Mouse (Mus musculus) E14TG2a.4 (cell line): ENCODE data around the gene Ubl3.

Source experiments
- H3K27me3 ChIP-seq: 2 replicates; pipeline ENCODE4 v1.6.1; 2014; ENCODE audit warnings: low read length, control low read depth; ENCODE audit not compliant: insufficient read depth
- H3K36me3 ChIP-seq: 2 replicates; pipeline ENCODE4 v1.6.1; 2014; ENCODE audit warnings: low read length, control low read depth; ENCODE audit not compliant: insufficient read depth
- H3K4me1 ChIP-seq: replicated peaks from 2 replicates; pipeline ENCODE4 v1.6.1; 2014; ENCODE audit warnings: low read depth, low read length, control low read depth
- H3K4me3 ChIP-seq: replicated peaks from 2 replicates; pipeline ENCODE4 v1.5.1; 2014; ENCODE audit warnings: mild to moderate bottlenecking, low read length
- H3K9me3 ChIP-seq: 2 replicates; pipeline ENCODE4 v1.6.1; 2014; ENCODE audit warnings: low read length, control low read depth
- CTCF ChIP-seq: conservative IDR thresholded peaks from 2 replicates; pipeline ENCODE4 v1.5.1; 2014; ENCODE audit warnings: low read length
- NANOG ChIP-seq: IDR thresholded peaks from 2 replicates; pipeline ENCODE4 v1.6.1; 2014; ENCODE audit warnings: borderline replicate concordance, low read length, mixed read lengths
- POU5F1 ChIP-seq: IDR thresholded peaks from 2 replicates; pipeline ENCODE4 v1.6.1; 2014; ENCODE audit warnings: low read length, borderline replicate concordance

Gene Ubl3

DNA sequence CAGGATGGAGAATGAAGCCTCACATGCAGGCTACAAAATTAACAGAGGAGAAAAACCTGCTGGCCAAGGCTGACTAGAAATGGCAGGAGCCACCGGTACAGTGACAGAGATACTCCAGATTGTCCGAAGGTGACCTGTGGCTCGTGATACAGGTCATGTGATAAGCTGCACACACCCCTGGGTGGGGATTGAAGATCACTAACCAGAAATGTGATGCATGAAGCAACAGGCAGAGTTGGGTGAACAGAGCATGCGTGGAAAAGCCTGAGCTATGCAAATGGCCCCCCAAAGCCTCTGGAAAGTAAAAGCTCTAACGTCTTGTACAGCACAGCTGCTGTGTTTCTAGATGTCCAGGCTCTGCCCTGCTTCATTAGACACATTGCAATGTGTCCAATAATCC is 3.9 kb upstream of the Ubl3 start:
- TF ChIP-seq POU5F1 (no peak), NANOG (no peak), CTCF (no peak)

DNA sequence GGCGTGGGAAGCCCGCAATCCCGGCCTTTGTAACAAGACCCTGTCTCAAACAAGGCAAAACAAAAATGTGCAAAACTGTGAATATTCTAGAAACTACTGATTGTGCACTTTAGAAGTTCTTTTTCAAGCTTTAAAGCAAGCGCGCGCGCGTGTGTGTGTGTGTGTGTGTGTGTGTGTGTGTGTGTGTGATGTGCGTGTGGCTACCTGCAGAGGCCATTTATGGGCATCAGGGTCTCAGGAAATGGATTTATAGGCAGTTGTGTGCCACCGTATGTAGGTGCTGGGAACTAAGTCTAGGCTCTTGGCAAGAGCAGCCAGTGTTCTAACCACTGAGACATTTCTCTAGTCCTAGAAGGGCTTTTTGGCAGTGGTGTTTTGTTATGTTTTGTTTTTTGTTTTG is 2.6 kb upstream of the Ubl3 start:
- Histone ChIP-seq H3K36me3 (no peaks in the 10 kb centered on the region), H3K4me1 (peaks cover 55% of the 10 kb centered on the region), H3K27me3 (no peaks in the 10 kb centered on the region), H3K4me3 (peak overlapping the region; percentile 60), H3K9me3 (no peaks in the 10 kb centered on the region)
- no peak for TF ChIP-seq CTCF
- no peak for TF ChIP-seq POU5F1
- TF ChIP-seq NANOG = no peak

More for the DNA sequence above, 3.9 kb upstream of the Ubl3 start:
- Histone ChIP-seq H3K27me3 (no peaks in the 10 kb centered on the region; the same call in 1 of the 2 replicates), H3K9me3 (no peaks in the 10 kb centered on the region), H3K4me1 (peaks cover 59% of the 10 kb centered on the region), H3K36me3 (no peaks in the 10 kb centered on the region), H3K4me3 (no peak overlapping the region)

DNA sequence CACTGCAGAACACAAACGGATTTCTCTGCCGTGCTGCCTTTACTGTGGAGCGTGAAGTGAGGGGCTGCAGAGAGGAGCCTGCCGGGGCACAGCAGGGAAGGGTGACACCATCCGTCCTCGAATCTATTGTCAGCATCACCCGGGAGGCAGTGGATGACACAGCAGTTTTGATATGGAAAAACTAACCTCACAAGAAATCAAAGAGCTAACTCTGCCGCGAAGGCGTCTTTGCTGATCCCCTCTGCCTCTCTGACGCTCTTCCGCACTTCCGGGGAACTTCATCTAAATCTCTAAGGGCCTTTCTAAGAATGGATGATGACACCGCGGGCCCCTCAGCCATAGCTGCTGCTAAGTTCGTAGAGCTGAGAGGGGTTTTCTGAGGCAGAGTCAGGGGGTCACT is 2.1 kb upstream of the Ubl3 start:
- Histone ChIP-seq H3K36me3 (no peaks in the 10 kb centered on the region), H3K4me3 (peak overlapping the region; percentile 60), H3K4me1 (peaks cover 55% of the 10 kb centered on the region), H3K9me3 (no peaks in the 10 kb centered on the region), H3K27me3 (no peaks in the 10 kb centered on the region)
- TF ChIP-seq POU5F1 (no peak), CTCF (no peak), NANOG (no peak)

- H3K9me3 ChIP-seq = no peaks in the 10 kb centered on the region
- no peaks in the 10 kb centered on the region for H3K27me3 ChIP-seq
- H3K4me1 ChIP-seq = peaks cover 57% of the 10 kb centered on the region
- H3K4me3 ChIP-seq = peak overlapping the region; percentile 60
- TF ChIP-seq POU5F1 (no peak), CTCF (no peak), NANOG (no peak)
- H3K36me3 ChIP-seq = no peaks in the 10 kb centered on the region
Measured at GRCm38 (mm10) chr5:148554242-148554641, 1.7 kb upstream of the Ubl3 start.

DNA sequence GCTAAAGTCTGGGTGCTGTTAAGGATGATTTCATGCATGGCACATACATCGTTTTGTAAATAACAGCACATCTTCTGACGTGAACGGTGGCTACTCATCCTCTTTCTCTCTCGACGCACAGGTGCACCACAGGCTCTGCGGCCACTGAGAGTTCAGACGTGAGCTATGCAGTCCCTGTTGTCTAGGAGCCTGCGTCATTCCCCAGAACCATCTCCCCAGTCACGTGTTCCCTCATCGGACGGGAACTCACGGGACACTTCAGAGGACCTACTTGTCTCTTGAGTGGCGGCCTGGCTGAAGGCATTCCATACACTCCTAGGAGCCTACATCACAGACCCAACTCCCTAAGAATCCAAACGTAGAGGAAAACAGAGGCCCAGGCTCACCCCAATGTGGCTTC is 1.1 kb upstream of the Ubl3 start:
- H3K9me3 ChIP-seq = no peaks in the 10 kb centered on the region
- no peak for TF ChIP-seq CTCF
- no peak for TF ChIP-seq POU5F1
- TF ChIP-seq NANOG = no peak
- H3K4me1 ChIP-seq = peaks cover 54% of the 10 kb centered on the region
- peak overlapping the region; percentile 60 for H3K4me3 ChIP-seq
- no peaks in the 10 kb centered on the region for H3K36me3 ChIP-seq
- no peaks in the 10 kb centered on the region for H3K27me3 ChIP-seq

DNA sequence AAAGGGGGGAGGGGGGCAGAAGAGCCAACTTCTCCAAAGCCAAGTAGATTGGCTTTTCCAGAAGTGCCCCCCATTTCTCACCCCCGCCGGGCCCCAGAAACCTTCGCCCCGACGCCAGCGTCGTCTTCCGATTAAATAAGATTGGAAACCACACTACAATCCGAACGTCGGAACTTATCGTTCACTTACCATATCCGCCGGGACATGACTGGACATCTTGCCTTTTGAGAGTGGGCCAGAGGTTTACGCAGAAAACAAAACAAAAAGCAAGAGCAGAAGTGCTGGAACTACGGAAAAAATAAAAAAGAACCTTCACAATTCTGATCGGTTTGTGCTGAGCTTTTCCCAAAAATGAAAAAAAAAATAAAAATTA is 839 bp downstream of the Ubl3 start:
- Histone ChIP-seq H3K4me1 (peaks cover 66% of the 10 kb centered on the region), H3K36me3 (no peaks in the 10 kb centered on the region), H3K4me3 (peak overlapping the region; percentile 85), H3K27me3 (no peaks in the 10 kb centered on the region), H3K9me3 (no peaks in the 10 kb centered on the region)
- no peak for TF ChIP-seq POU5F1
- TF ChIP-seq NANOG = no peak
- TF ChIP-seq CTCF = no peak

DNA sequence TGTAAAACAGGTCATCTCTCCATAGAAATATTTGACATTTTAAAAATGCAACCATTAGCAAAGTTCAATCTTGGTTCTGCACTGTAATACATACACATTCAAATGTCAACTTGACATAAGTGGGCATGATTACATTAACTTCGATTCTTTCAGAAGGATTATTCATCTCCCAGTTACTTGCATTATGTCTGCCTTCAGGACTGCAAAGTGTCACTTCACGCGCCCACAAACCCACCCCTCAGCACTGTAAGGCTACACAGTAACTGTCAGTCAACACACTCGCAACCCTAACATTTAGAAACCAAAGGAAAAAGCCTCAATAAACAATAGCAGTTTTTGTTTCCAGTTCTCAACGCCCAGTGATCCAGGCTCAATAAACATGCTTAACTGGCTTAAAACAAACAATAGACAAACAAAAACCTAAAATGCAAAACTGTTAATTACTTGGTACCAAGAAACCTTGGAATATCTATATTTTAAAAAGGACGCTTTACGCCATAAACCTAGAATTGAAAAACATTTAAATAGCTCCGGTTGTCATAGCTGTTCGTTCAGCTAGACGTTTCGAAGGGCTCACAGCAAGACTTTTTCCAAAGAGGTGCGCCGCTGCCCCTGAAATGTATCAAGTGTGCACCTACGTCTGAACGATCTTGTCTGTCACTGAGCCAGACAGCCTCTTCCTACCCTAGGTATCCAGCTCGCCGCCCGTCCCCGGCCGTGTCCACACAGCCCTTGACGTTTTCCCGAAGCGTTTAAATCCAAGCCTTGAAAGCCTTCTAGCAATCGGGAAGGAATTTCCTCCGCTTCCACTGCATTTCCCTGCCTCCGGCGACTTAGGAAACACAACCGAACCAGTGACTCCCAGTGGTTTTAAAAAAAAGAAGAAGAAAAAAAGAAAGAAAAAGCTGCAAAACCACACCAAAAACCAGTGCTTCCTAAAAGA is 1.5 kb downstream of the Ubl3 start:
- no peak for TF ChIP-seq POU5F1
- TF ChIP-seq NANOG = no peak
- Histone ChIP-seq H3K9me3 (no peaks in the 10 kb centered on the region), H3K27me3 (no peaks in the 10 kb centered on the region), H3K36me3 (no peaks in the 10 kb centered on the region), H3K4me1 (peaks cover 68% of the 10 kb centered on the region), H3K4me3 (peak overlapping the region; percentile 85)

GRCm38 (mm10) chr5:148550393-148550792 is 2.2 kb downstream of the Ubl3 start:
- Histone ChIP-seq H3K4me3 (peak overlapping the region; percentile 85), H3K27me3 (no peaks in the 10 kb centered on the region), H3K36me3 (no peaks in the 10 kb centered on the region), H3K4me1 (peaks cover 70% of the 10 kb centered on the region), H3K9me3 (no peaks in the 10 kb centered on the region)
- no peak for TF ChIP-seq POU5F1
- TF ChIP-seq NANOG = peak; percentile 48; the same call in 1 of the 2 replicates
- TF ChIP-seq CTCF = no peak
